Mouse (Mus musculus): ENCODE results near the gene Cdc25a.

GRCm38 (mm10) chr9:109931257-109932171, 56.1 kb downstream of the Cdc25a start, which contains the start of gene Map4:
- TF ChIP-seq POLR2A (IDR thresholded peaks at IDR 0.05; ENCODE audit: low read depth, low read length) (peak; percentile 12; the same call in 1 of the 2 replicates), CTCF (IDR thresholded peaks at IDR 0.05; ENCODE audit: extremely low read depth, insufficient read depth, insufficient read length, insufficient replicate concordance) (no peak)

Measured in spleen, adult 2 months (tissue).